Mouse (Mus musculus) hindbrain, postnatal 0 days (tissue): Measurements from ENCODE around the gene Wfdc2. TPM values are rescaled to one million over a fixed set of nuclear protein-coding genes. Genes with fewer than 3 reads are reported as not detected.

Source experiments
- ATAC-seq: fragments of 200-750 bp; cut with Nextera tagmentation; 2 replicates; pipeline ENCODE4 v1.8.0; 2017; ENCODE audit warnings: mild to moderate bottlenecking, moderate TSS enrichment, moderate library complexity
- DNase-seq: peaks from one replicate; pipeline ENCODE4 v3.0.0-alpha.2; 2015; ENCODE audit warnings: low spot score
- H3K27ac ChIP-seq: fragments of 300-500 bp; sonication (generic); 2 replicates; pipeline ENCODE4 v1.5.1; 2014; ENCODE audit warnings: mild to moderate bottlenecking
- H3K27me3 ChIP-seq: fragments of 300-500 bp; sonication (generic); 2 replicates; pipeline ENCODE4 v1.6.1; 2014; ENCODE audit warnings: low read length, mixed read lengths; ENCODE audit not compliant: insufficient read depth
- H3K36me3 ChIP-seq: fragments of 300-500 bp; sonication (generic); 2 replicates; pipeline ENCODE4 v1.6.1; 2014; ENCODE audit warnings: low read length, mixed read lengths; ENCODE audit not compliant: insufficient read depth
- H3K4me1 ChIP-seq: fragments of 300-500 bp; sonication (generic); 2 replicates; pipeline ENCODE4 v1.6.1; 2014; ENCODE audit warnings: antibody characterized with exemption, low read length, mixed read lengths; ENCODE audit not compliant: insufficient read depth
- H3K4me2 ChIP-seq: fragments of 300-500 bp; sonication (generic); 2 replicates; pipeline ENCODE4 v1.6.1; 2014; ENCODE audit warnings: low read depth, mild to moderate bottlenecking, low read length, moderate library complexity, mixed read lengths
- H3K4me3 ChIP-seq: fragments of 300-500 bp; sonication (generic); 2 replicates; pipeline ENCODE4 v1.5.1; 2014; ENCODE audit warnings: low read length
- H3K9ac ChIP-seq: fragments of 300-500 bp; sonication (generic); replicated peaks from 2 replicates; pipeline ENCODE4 v1.6.1; 2014; ENCODE audit warnings: mild to moderate bottlenecking, low read length, moderate library complexity, mixed read lengths
- H3K9me3 ChIP-seq: fragments of 300-500 bp; sonication (generic); 2 replicates; pipeline ENCODE4 v1.6.1; 2016; ENCODE audit warnings: low read length, mixed read lengths
- CTCF ChIP-seq: IDR thresholded peaks from 2 replicates; pipeline ENCODE4 v1.5.1; 2016; ENCODE audit warnings: antibody characterized with exemption, control low read depth, low read depth
- WGBS: fragments of 180-500 bp; shearing (Covaris S2); extraction: QIAGEN DNeasy Blood & Tissue Kit; methylation state at CpG from one replicate; pipeline ENCODE4 v1.1.7; 2014; 5-methylcytosine and 5-hydroxymethylcytosine counted together
- polyA plus RNA-seq: library from polyadenylated mRNA; unstranded; fragments of >200 nt; fragmentation: Nextera tagmentation; extraction: Ambion mirVana; gene quantifications from 2 replicates; pipeline ENCODE4 v1.2.1, GENCODE M21; 2015
- total RNA-seq: library from RNA; depleted of rRNA; stranded (reverse); fragments of >200 nt; gene quantifications from 2 replicates; pipeline ENCODE4 v1.2.3, GENCODE M21; 2014

The Wfdc2 gene
- total and polyA plus RNA-seq, 2 experiments from 2014 or later = 2.7 to 4.5 TPM

DNA sequence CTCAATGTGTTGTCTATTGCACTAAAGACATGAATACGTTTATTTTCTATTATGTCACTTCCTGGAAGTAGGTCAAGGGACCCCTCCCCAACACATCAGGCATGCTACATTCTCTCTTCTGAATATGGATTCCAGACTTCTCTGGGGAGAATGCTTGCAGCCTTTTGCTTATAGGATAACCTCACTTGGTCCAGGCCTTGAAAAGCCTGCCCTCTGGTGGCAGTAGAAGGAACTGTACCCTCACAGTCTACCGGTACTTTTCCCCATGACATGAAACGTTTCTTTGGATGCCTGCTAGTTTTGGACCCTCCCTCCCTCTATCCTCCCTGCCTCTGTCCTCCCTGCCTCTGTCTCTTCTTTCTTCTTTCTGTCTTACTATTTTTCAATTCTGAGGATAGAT lies 31.0 kb upstream of the Wfdc2 start:
- 4% methylated on average over 3 of the region's 3 CpGs for WGBS
- H3K36me3 ChIP-seq = no peaks in the 10 kb centered on the region
- peak; percentile 49; the same call in 1 of the 2 replicates for ATAC-seq
- no peaks in the 10 kb centered on the region for H3K9me3 ChIP-seq
- no peak overlapping the region for H3K9ac ChIP-seq
- H3K27ac ChIP-seq = no peak overlapping the region
- DNase-seq = peak; percentile 84
- H3K4me1 ChIP-seq = no peaks in the 10 kb centered on the region
- TF ChIP-seq CTCF = peak; percentile 98
- H3K4me3 ChIP-seq = no peak overlapping the region
- no peak overlapping the region for H3K4me2 ChIP-seq
- H3K27me3 ChIP-seq = no peaks in the 10 kb centered on the region

DNA sequence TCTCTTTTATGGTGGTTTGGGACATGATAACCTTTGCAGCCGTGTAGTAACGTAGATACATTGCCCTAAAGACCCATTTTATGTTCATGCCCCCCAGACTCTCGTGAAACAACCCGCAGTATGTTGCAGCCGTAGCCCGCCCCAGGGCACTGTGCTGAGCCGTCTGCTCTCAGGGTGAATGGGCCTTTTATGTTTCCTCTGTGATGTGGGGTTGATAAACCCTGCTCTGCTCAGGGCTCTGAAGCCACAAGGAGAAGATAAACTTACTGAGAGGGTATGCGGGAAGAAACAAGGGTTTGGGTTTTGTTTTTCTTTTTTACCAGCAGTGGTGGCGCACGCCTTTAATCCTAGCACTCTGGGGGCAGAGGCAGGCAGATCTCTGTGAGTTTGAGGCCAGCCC lies 27.9 kb upstream of the Wfdc2 start:
- ATAC-seq = no peak
- Histone ChIP-seq H3K4me3 (no peak overlapping the region), H3K4me1 (no peaks in the 10 kb centered on the region), H3K27me3 (no peaks in the 10 kb centered on the region), H3K9me3 (no peaks in the 10 kb centered on the region), H3K9ac (no peak overlapping the region), H3K27ac (no peak overlapping the region), H3K4me2 (no peak overlapping the region), H3K36me3 (no peaks in the 10 kb centered on the region)
- no peak for DNase-seq
- 82% methylated on average over 10 of the region's 10 CpGs for WGBS
- no peak for TF ChIP-seq CTCF

DNA sequence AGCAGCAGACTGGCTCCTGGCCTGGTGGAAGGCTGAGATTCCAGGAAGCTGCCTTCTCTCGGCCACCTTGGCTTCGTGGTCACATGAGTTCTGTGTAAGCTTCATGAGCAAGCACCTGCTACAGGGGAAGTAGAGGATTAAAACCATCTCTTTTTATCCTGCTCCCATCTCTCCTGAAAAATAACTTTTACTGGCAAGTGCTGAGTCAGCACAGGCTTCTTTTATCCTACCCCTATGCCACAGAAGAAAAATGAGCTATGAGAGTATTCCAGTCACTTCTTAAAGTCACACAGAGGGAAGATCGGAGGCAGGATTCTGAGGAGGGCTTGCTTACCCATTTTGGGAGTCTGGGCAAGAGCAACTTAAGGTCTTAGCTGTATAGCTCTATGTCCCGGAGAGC lies 25.2 kb upstream of the Wfdc2 start:
- Histone ChIP-seq H3K9me3 (no peaks in the 10 kb centered on the region), H3K4me1 (no peaks in the 10 kb centered on the region), H3K4me2 (no peak overlapping the region), H3K27ac (no peak overlapping the region), H3K4me3 (no peak overlapping the region), H3K27me3 (no peaks in the 10 kb centered on the region), H3K9ac (no peak overlapping the region), H3K36me3 (no peaks in the 10 kb centered on the region)
- no peak for TF ChIP-seq CTCF
- WGBS = 83% methylated on average over 4 of the region's 4 CpGs
- no peak for DNase-seq
- ATAC-seq = no peak

DNA sequence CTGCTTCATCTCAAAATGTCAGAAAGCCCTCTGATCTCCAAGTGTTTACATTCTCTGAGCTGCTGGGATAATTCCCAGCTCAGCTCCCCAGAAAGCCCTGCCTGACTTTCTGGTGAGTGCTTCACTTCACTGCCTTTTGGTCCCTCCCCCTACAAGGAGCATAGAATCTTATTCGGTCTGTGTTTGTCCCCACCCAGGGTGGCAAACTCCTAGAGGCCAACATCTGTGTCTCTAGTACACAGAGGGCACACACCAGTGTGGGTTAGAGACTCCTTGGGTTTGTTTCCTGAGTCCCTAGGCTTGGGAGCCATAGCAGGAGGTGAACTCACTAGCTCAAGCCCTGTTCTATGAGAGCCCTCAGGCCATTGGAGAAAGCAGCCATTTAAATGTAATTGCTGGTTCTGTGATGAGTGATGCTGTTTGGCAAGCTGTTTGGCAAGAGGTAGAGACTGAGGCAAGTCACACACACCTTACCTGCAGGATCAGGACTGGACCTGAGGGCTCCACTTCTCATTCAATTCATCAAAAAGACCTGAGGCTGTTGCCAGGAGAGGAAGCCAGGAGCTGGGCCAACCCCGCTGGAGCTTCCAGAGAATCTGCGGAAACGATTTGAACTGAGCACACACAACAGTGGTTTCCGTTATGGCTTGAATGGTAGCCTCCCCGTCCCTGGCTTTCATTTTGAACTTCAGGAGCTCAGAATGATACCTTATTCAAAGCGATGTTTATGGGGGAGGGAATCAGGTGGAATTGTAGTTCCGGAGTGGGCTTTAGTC lies 21.4 kb upstream of the Wfdc2 start:
- ATAC-seq = no peak
- WGBS = 42% methylated on average over 8 of the region's 8 CpGs

DNA sequence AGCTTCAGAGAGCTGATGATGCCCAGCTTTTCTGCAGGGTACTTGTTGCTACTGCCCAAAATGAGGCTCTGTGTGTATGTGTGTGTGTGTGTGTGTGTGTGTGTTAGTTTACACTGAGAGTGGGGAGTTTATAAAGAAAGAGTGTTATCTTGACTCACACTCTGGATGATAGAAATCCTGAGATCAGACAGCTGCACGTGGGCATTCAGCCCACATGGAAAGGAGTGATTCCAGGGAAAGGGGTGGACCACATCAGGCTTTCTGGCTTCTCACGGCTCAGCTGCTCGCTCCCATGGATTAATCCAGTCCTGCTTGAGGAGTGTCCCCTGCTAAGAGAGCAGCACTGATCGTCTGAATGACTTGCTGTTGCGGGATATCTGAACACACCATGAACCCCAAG lies 20.1 kb upstream of the Wfdc2 start:
- Histone ChIP-seq H3K4me1 (no peaks in the 10 kb centered on the region), H3K36me3 (no peaks in the 10 kb centered on the region), H3K9ac (no peak overlapping the region), H3K4me2 (no peak overlapping the region), H3K4me3 (no peak overlapping the region), H3K27ac (no peak overlapping the region), H3K9me3 (no peaks in the 10 kb centered on the region), H3K27me3 (no peaks in the 10 kb centered on the region)
- no peak for ATAC-seq
- no peak for TF ChIP-seq CTCF
- no peak for DNase-seq
- WGBS = 66% methylated on average over 5 of the region's 5 CpGs

More for the DNA sequence above, 21.4 kb upstream of the Wfdc2 start:
- H3K4me2 ChIP-seq = no peak overlapping the region
- H3K4me3 ChIP-seq = no peak overlapping the region
- TF ChIP-seq CTCF = no peak
- H3K9me3 ChIP-seq = no peaks in the 10 kb centered on the region
- H3K36me3 ChIP-seq = no peaks in the 10 kb centered on the region
- DNase-seq = no peak
- H3K9ac ChIP-seq = no peak overlapping the region
- H3K4me1 ChIP-seq = no peaks in the 10 kb centered on the region
- H3K27ac ChIP-seq = no peak overlapping the region
- H3K27me3 ChIP-seq = no peaks in the 10 kb centered on the region

DNA sequence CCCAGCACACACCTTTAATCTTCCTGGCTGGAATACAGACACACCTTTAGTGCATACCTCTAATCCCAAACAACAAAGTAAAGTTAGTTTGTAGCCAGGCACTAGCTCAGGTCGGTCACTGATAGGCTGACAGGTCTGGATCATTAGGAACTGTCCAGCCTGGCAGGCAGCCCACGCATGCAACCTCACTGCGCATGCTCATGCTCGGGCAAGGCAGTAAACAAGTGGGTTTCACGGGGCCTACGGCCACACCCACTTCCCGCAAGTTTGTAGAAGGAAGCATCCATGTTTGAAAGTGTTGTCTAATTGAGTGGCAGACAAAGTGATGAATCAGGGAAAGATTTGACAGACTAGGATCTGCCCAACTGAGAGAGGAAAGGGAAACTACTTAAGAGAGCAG lies 19.6 kb upstream of the Wfdc2 start:
- no peak for ATAC-seq
- H3K36me3 ChIP-seq = no peaks in the 10 kb centered on the region
- no peak overlapping the region for H3K27ac ChIP-seq
- 87% methylated on average over 7 of the region's 7 CpGs for WGBS
- no peak for TF ChIP-seq CTCF
- H3K4me1 ChIP-seq = no peaks in the 10 kb centered on the region
- H3K4me3 ChIP-seq = no peak overlapping the region
- H3K9me3 ChIP-seq = no peaks in the 10 kb centered on the region
- no peak for DNase-seq
- H3K27me3 ChIP-seq = no peaks in the 10 kb centered on the region
- no peak overlapping the region for H3K4me2 ChIP-seq
- H3K9ac ChIP-seq = no peak overlapping the region

DNA sequence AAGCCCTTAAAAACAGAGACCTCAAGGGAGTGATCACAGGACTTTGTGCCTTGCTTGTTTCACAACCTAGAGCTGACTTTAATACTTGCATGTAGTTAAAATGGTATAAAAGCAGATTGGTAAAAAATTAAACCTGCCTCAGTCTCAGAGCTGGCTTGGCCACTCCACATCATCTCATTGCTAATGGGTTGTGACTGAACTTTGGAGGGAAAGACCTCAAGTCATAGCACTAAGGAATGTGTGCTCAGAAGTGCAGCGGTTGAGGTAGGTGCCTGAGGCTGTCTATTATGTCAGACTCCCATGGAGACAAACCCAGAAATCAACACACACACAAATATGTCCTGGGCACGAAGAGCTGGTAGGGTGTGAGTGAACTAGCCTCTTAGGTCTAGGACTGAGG lies 18.5 kb upstream of the Wfdc2 start:
- no peak for TF ChIP-seq CTCF
- no peaks in the 10 kb centered on the region for H3K27me3 ChIP-seq
- H3K4me1 ChIP-seq = no peaks in the 10 kb centered on the region
- no peaks in the 10 kb centered on the region for H3K36me3 ChIP-seq
- DNase-seq (no peak), ATAC-seq (no peak)
- H3K27ac ChIP-seq = no peak overlapping the region
- WGBS = 74% methylated on average over 2 of the region's 2 CpGs
- no peaks in the 10 kb centered on the region for H3K9me3 ChIP-seq
- no peak overlapping the region for H3K4me2 ChIP-seq
- no peak overlapping the region for H3K9ac ChIP-seq
- no peak overlapping the region for H3K4me3 ChIP-seq
